Mouse (Mus musculus) E14TG2a.4 (cell line): ENCODE data around the gene Cd300lb.

Experiments used
- CTCF ChIP-seq: conservative IDR thresholded peaks from 2 replicates; pipeline ENCODE4 v1.5.1; 2014; ENCODE audit warnings: low read length
- NANOG ChIP-seq: IDR thresholded peaks from 2 replicates; pipeline ENCODE4 v1.6.1; 2014; ENCODE audit warnings: borderline replicate concordance, low read length, mixed read lengths
- POU5F1 ChIP-seq: IDR thresholded peaks from 2 replicates; pipeline ENCODE4 v1.6.1; 2014; ENCODE audit warnings: low read length, borderline replicate concordance

- TF ChIP-seq CTCF (no peak), POU5F1 (no peak), NANOG (no peak)
Observed at GRCm38 (mm10) chr11:114922439-114922838, 11.7 kb downstream of the Cd300lb start.
